Mouse (Mus musculus): ENCODE measurements around the gene Csnk2a2. TPM values are rescaled to one million over a fixed set of nuclear protein-coding genes. Genes with fewer than 3 reads are reported as not detected.

The Csnk2a2 gene
- total RNA-seq, 2 experiments from 2014 or later = 13.0 to 27.1 TPM

DNA sequence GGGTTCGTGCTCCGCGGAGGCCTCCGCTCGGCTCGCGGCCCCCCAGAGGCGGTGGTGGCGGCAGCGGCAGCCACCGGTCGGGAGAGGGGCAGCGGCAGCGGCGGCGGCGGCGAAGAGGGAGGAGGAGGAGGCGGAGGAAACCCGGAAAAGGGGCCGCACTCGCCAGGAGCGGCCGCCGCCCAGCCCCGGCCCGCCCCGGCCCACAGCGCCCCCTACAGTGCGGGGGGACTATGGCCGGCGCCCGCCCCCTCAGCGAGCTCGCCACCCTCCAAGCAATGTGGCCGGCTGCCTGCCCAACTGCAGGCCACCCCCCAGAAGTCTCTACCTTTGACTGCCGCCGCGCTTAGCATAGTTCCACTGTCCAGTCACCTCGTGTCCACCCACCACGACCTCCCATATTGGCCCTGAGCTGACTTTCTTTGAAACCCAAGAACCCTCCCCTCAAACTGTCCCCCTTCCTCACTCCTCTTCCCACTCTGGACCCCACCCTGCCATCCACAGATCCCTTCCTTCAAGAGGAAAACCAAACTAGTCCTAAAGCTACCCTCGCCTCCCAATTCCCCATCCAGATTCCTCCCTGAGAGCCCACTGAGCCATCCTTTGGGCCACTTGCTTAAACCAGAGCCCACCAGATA, 1.0 kb downstream of the Csnk2a2 start:
- ATAC-seq (replicated peaks; ENCODE audit: low FRiP score, poor library complexity, severe bottlenecking) = peak; percentile 94

GRCm38 (mm10) chr8:95487800-95488697, 1.8 kb downstream of the Csnk2a2 start:
- ATAC-seq (replicated peaks; ENCODE audit: low FRiP score, poor library complexity, severe bottlenecking) = 0 out of 2 replicates have a peak, but pooled peaks have one; percentile 14

DNA sequence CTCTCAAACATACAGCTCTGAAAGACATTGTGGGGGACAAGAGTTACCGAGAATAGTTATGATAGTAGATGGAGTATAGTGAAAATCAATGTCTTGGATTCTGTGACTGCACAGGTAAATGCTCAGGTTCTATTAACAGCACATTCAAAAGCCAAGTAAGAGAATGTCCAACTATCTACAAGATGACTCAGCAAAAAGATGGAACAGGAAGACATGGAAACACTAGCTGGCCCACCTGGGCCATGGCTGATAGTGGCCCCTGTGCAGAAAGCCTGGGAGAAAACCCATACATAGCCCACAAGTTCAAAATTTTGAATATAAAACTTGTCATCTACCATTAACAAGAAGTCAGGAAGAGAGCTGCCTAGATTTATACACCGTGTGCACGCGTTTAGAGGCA, 19.8 kb downstream of the Csnk2a2 start:
- no peak for ATAC-seq (replicated peaks; ENCODE audit: low FRiP score, poor library complexity, severe bottlenecking)

GRCm38 (mm10) chr8:95468995-95469394, 20.8 kb downstream of the Csnk2a2 start:
- no peak for ATAC-seq (replicated peaks; ENCODE audit: low FRiP score, poor library complexity, severe bottlenecking)

DNA sequence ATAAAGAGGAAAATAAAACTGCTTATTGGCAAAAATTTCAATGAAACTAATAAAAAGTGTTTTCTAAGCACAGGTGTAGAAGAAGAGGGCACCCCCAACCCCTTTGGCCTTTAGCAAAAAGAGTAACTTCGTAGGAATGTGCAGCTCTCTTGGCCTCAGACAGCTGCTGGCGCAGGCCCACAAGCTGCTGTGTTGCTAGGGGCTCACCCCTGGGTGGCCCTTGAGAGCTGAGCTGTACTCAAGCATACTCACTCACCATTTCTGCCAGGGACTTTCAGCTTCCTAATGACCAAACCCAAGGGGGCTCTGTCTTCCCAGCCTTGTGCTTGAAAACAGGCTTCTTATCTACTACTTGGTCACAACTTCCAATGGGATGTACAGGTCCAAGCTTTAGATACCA, 23.3 kb downstream of the Csnk2a2 start:
- ATAC-seq (replicated peaks; ENCODE audit: low FRiP score, poor library complexity, severe bottlenecking) = no peak

GRCm38 (mm10) chr8:95452518-95452917, 37.3 kb downstream of the Csnk2a2 start:
- no peak for ATAC-seq (replicated peaks; ENCODE audit: low FRiP score, poor library complexity, severe bottlenecking)

DNA sequence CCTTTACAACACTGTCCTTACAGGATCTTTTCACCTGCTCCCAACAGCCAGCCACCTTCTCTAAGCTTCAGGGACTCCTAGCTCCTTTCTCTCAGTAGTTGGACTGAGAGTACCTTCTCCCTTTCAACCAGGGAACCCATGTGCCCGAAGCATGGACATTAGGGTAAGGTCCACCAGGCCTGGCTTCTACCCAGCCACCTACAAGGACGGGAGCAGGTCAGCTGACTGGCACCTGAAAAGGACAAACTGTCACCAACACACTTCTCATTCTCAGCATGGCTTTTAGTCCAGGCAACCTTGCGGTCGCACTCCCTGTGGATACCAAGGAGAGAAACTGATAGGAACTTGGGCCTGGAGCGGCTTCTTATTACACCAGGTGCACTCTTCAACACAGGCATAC, 39.6 kb downstream of the Csnk2a2 start:
- ATAC-seq (replicated peaks; ENCODE audit: low FRiP score, poor library complexity, severe bottlenecking) = no peak

DNA sequence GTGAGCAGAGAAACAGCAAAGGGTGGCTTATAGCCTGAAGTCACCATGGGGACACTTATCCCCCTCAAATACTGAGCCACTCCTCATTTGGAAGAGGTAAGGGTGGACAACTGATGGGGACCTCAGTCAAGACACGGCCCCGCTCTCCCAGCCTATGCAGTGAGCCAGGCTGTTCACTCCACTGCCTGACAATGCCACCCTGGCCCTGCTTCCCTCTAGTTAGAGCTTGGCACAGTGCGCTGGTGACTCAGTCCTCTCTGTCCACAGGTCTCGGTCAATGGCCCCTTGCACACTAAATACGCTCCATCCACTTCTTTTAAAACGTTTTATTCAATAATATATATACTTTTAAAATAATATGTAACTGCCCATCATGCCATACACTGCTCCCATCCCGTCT, 42.2 kb downstream of the Csnk2a2 start:
- no peak for ATAC-seq (replicated peaks; ENCODE audit: low FRiP score, poor library complexity, severe bottlenecking)

GRCm38 (mm10) chr8:95445042-95445441, 44.8 kb downstream of the Csnk2a2 start:
- no peak for ATAC-seq (replicated peaks; ENCODE audit: low FRiP score, poor library complexity, severe bottlenecking)

DNA sequence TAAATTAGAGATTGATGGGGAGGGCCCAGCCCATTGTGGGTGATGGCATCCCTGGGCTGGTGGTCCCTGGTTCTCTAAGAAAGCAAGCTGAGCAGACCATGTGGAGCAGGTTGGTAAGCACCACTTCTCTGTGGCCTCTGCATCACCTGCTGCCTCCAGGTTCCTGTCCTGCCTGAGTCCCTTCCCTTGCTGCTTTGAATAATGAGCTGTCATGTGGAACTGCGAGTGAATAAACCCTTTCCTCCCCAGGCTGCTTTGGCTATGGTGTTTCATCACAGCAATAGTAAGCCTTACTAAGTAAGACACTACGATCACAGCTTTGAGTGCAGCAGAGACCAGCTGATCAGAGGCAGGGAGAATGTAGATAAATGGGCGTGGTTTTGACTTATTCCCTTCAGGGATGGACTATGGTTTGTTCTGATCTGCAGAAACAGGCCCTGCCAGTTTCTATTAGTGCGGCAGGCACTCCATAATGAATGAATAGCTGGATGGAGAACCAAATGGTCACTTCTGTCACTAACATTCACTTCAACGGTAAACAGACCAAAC, 48.3 kb downstream of the Csnk2a2 start:
- ATAC-seq (replicated peaks; ENCODE audit: low FRiP score, poor library complexity, severe bottlenecking) = peak; percentile 71; the same call in 1 of the 2 replicates

DNA sequence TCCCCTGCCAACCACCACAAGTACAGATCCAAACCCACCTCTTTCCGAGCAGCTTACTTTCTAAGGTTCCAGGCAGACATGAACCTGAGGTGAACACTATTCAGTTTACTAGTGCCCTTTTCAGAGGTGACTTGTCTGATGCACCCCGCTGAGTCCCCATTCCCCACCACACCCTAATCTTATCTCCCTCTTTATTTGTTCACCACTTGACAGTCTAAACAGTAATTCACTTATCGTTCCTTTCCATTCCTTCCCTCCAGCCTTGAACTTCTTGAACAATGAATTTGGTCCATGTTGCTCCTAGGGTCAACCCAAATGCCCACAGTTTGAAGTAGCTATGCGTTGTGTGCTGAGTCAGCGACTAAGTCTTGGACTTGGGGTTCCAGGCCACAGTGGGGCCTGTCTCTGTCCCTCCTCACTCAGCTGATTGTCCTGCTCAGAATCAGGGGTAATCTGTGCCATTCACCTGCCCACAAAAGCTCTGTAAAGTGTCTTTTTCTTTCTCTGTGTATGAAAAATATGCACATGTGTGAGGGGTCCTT, 49.6 kb downstream of the Csnk2a2 start:
- ATAC-seq (replicated peaks; ENCODE audit: low FRiP score, poor library complexity, severe bottlenecking) = no peak

DNA sequence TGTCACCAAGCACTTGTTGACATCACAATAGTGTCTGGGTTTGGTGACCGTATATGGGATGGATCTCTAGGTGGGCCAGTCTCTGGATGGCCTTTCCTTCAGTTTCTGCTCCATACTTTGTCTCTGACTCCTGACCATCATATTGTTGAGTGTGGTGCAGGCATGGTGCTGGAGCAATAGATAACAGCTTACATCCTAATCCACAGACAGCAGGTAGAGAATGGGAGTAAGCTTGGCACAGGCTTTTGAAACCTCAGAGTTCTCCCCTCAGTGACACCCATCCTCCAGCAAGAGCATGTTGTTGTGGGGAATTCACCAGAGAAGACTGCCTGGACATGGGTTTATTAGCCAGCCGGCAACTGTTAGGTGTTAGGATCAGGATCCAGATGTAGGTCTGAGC, 50.4 kb downstream of the Csnk2a2 start:
- ATAC-seq (replicated peaks; ENCODE audit: low FRiP score, poor library complexity, severe bottlenecking) = no peak

- no peak for ATAC-seq (replicated peaks; ENCODE audit: low FRiP score, poor library complexity, severe bottlenecking)
These were observed 52.4 kb downstream of the Csnk2a2 start for GRCm38 (mm10) chr8:95437341-95437992.

GRCm38 (mm10) chr8:95435930-95436329, 53.9 kb downstream of the Csnk2a2 start:
- ATAC-seq (replicated peaks; ENCODE audit: low FRiP score, poor library complexity, severe bottlenecking) = no peak

- no peak for ATAC-seq (replicated peaks; ENCODE audit: low FRiP score, poor library complexity, severe bottlenecking)
These were observed 54.4 kb downstream of the Csnk2a2 start for GRCm38 (mm10) chr8:95435471-95435870.

- peak; percentile 97 for ATAC-seq (replicated peaks; ENCODE audit: low FRiP score, poor library complexity, severe bottlenecking)
These were observed 55.0 kb downstream of the Csnk2a2 start, which contains the start of gene Cfap20 for GRCm38 (mm10) chr8:95434686-95435439. Gene Cfap20 (minus strand): TSS chr8:95434869.

DNA sequence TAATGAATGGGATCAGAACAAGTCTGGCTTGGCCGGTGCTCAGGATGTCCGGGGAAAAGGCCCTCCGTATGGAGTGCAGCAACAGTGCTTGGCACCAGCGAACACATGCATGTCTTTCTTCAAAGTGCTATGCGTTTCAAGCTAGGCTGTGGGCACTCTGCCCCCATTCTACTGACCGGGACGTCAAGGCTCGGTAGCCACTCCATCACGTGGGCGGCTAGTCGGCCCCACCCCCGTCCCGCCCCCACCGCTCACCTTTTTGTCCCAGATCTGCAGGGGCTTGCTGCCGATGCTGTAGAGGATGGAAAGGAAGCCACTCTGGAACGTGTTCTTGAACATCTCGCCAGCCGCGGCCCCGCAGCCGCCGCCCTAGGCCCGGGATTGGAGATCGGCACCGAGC, 55.6 kb downstream of the Csnk2a2 start:
- peak; percentile 55 for ATAC-seq (replicated peaks; ENCODE audit: low FRiP score, poor library complexity, severe bottlenecking)

- ATAC-seq (replicated peaks; ENCODE audit: low FRiP score, poor library complexity, severe bottlenecking) = no peak
These were observed 56.7 kb downstream of the Csnk2a2 start for GRCm38 (mm10) chr8:95433124-95433523.

- ATAC-seq (replicated peaks; ENCODE audit: low FRiP score, poor library complexity, severe bottlenecking) = no peak
These were observed 57.4 kb downstream of the Csnk2a2 start for GRCm38 (mm10) chr8:95432471-95432870.
